Mouse (Mus musculus) spleen, adult 2 months (tissue): ENCODE results near the gene Mobp. TPM values are rescaled to one million over a fixed set of nuclear protein-coding genes. Genes with fewer than 3 reads are reported as not detected.

ENCODE experiments used
- DNase-seq, 2 experiments: peaks; one replicate each; pipeline versions ENCODE4 v3.0.0 to v3.0.0-alpha.2; 2012 to 2021; ENCODE audit warnings: low spot score in 2 of 2, low read depth in 1 of 2
- H3K27ac ChIP-seq: fragments of 200-500 bp; 2 replicates; pipeline ENCODE4 v1.5.1; 2012; ENCODE audit warnings: low read length, inconsistent platforms; ENCODE audit not compliant: insufficient read depth
- H3K27me3 ChIP-seq: fragments of 200-500 bp; 2 replicates; pipeline ENCODE4 v1.6.1; 2012; ENCODE audit warnings: mild to moderate bottlenecking, moderate library complexity, low read length, inconsistent platforms; ENCODE audit not compliant: control insufficient read depth, insufficient read depth
- H3K36me3 ChIP-seq: fragments of 200-500 bp; 2 replicates; pipeline ENCODE4 v1.6.1; 2012; ENCODE audit warnings: mild to moderate bottlenecking, low read length, inconsistent platforms; ENCODE audit not compliant: control insufficient read depth, insufficient read depth
- H3K4me1 ChIP-seq: fragments of 200-500 bp; 2 replicates; pipeline ENCODE4 v1.6.1; 2011; ENCODE audit warnings: inconsistent platforms; ENCODE audit not compliant: control insufficient read depth, insufficient read depth, insufficient read length
- H3K4me3 ChIP-seq: fragments of 200-500 bp; 2 replicates; pipeline ENCODE4 v1.5.1; 2011; ENCODE audit warnings: mild to moderate bottlenecking, inconsistent platforms; ENCODE audit not compliant: insufficient read depth, insufficient read length; ENCODE audit errors: extremely low read depth
- CTCF ChIP-seq: fragments of 200-500 bp; IDR thresholded peaks from 2 replicates; pipeline ENCODE4 v1.5.1; 2011; ENCODE audit warnings: mild to moderate bottlenecking, inconsistent platforms; ENCODE audit not compliant: insufficient read depth, insufficient read length, insufficient replicate concordance; ENCODE audit errors: extremely low read depth
- POLR2A ChIP-seq: fragments of 200-500 bp; IDR thresholded peaks from 2 replicates; pipeline ENCODE4 v1.6.1; 2011; ENCODE audit warnings: low read depth, low read length, inconsistent platforms
- WGBS: fragments of 180-500 bp; shearing (Covaris S2); methylation state at CpG from one replicate; pipeline ENCODE4 v1.1.7; 2018; 5-methylcytosine and 5-hydroxymethylcytosine counted together
- polyA plus RNA-seq: library from polyadenylated mRNA; depleted of rRNA; stranded (reverse); fragments of >200 nt; gene quantifications from 2 replicates; pipeline ENCODE4 v1.2.3, GENCODE M21; 2012

The Mobp gene
- polyA plus RNA-seq, 1 experiment: not detected

DNA sequence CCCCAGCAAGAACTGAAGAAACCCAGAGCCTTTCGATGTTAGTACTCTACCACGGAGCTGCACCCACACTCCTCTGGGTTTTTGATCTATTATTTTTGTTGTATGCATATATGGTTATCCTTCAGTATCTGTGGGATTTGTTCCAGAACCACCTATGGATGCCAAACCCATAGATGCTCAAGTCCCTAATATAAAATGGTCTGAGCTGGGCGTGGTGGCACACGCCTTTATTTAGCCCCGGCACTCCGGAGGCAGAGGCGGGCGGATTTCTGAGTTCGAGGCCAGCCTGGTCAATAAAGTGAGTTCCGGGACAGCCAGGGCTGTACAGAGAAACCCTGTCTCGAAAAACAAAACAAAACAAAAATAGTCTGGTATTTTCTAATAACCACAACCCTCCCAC lies 22.6 kb upstream of the Mobp start:
- Histone ChIP-seq H3K27ac (peak overlapping the region; percentile 85), H3K27me3 (no peaks in the 10 kb centered on the region), H3K36me3 (peaks cover 44% of the 10 kb centered on the region), H3K4me1 (peaks cover 8% of the 10 kb centered on the region), H3K4me3 (no peak overlapping the region)
- DNase-seq: no peak
- WGBS: 49% methylated on average over 11 of the region's 11 CpGs
- TF ChIP-seq POLR2A (no peak), CTCF (no peak)

DNA sequence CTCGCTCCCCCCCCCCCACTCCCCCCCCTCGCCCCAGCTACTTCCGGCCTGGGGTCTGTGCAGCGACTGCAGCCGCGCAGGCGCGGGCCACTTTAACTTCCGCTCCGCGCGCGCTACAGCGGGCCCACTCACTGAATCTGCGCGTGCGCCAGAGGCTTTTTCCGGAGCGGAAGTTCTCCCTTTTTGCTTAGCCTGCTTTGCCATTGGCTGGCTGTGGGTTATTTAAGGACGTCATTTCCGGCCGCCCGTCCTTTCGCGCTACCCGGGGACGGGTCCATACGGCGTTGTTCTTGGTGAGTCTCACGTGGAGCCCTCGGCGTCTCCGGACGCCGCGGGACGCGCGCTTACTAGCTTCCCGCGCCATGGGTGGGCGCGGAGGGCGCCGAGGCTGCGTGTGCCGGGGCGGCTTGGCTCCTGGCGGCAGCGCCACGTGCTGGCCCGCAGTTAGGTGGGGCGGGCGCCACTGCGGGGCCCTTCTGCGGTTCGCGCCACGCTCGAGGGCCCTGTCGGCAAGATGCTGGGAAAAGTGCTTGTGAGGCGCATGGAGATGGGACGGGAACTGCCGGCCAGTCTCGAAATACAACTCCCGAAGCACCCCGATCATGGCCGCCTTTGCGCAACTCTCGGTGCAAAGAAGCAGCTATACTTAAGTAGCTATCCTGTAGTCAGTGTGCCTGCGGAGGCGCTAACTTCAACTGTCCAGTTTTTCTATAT lies 21.8 kb upstream of the Mobp start, which contains the start of gene Rpsa:
Gene Rpsa, plus strand, starts transcription at position 152 of the 714 bp plus-strand sequence.
- Histone ChIP-seq H3K27me3 (no peaks in the 10 kb centered on the region), H3K4me1 (peaks cover 8% of the 10 kb centered on the region), H3K27ac (peak within 1 kb of the TSS; percentile 85), H3K36me3 (peaks cover 45% of the 10 kb centered on the region), H3K4me3 (peak within 1 kb of the TSS; percentile 82)
- peak; percentile 96 to 97 for DNase-seq
- under 1% methylated on average over 72 of the region's 72 CpGs for WGBS
- no peak for TF ChIP-seq CTCF
- TF ChIP-seq POLR2A: peak; percentile 92

- 47% methylated on average over 10 of the region's 10 CpGs for WGBS
- no peak overlapping the region for H3K4me3 ChIP-seq
- H3K27me3 ChIP-seq: no peaks in the 10 kb centered on the region
- DNase-seq: no peak
- H3K36me3 ChIP-seq: peaks cover 34% of the 10 kb centered on the region
- H3K4me1 ChIP-seq: peaks cover 8% of the 10 kb centered on the region
- no peak overlapping the region for H3K27ac ChIP-seq
- TF ChIP-seq POLR2A (no peak), CTCF (no peak)
Observed at GRCm38 (mm10) chr9:120129276-120129675, 20.2 kb upstream of the Mobp start.

DNA sequence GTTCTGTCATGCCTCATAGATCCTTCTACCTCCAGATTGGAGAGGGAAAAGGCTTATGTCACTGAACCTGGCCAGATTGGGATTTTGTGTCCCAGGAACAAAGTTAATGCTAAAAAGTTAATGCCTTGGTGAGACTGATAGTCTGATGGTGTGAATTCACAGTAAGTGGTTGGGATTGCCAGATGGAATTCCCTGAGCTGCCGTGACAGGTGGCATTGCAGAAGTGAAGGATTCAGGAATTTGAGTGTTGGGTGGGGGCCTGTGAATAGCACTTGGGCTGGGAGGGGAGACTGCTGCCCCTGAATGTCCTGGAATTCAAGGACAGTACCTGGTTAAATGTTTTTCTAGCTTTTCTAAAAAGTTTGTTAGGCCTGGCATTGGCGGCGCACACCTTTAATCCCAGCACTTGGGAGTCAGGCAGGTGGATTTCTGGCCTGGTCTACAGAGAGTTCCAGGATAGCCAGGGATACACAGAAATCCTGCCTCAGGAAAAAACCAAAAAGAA lies 17.7 kb upstream of the Mobp start:
- WGBS: 91% methylated on average over 3 of the region's 3 CpGs
- TF ChIP-seq POLR2A (no peak), CTCF (no peak)
- Histone ChIP-seq H3K27me3 (no peaks in the 10 kb centered on the region), H3K27ac (no peak overlapping the region), H3K36me3 (peaks cover 33% of the 10 kb centered on the region), H3K4me3 (no peak overlapping the region), H3K4me1 (peaks cover 8% of the 10 kb centered on the region)
- no peak for DNase-seq

- Histone ChIP-seq H3K27me3 (no peaks in the 10 kb centered on the region), H3K4me3 (no peak overlapping the region), H3K4me1 (peaks cover 8% of the 10 kb centered on the region), H3K27ac (no peak overlapping the region), H3K36me3 (peaks cover 33% of the 10 kb centered on the region)
- DNase-seq: no peak
- 38% methylated on average over 8 of the region's 8 CpGs for WGBS
- no peak for TF ChIP-seq POLR2A
- no peak for TF ChIP-seq CTCF
Observed at GRCm38 (mm10) chr9:120132980-120133754, 16.3 kb upstream of the Mobp start.

GRCm38 (mm10) chr9:120133755-120134475 lies 15.6 kb upstream of the Mobp start:
- no peaks in the 10 kb centered on the region for H3K27me3 ChIP-seq
- TF ChIP-seq POLR2A: no peak
- TF ChIP-seq CTCF: no peak
- peaks cover 30% of the 10 kb centered on the region for H3K36me3 ChIP-seq
- WGBS: 80% methylated on average over 6 of the region's 6 CpGs
- H3K4me3 ChIP-seq: no peak overlapping the region
- peaks cover 2% of the 10 kb centered on the region for H3K4me1 ChIP-seq
- H3K27ac ChIP-seq: no peak overlapping the region
- no peak for DNase-seq
